Mouse (Mus musculus) c-Kit-positive CD71-negative TER-119-negative erythroid progenitor cells, embryonic 14.5 days (primary cell): Measurements from ENCODE around the gene Rufy2.

ENCODE experiments used
- DNase-seq: peaks from one replicate; pipeline ENCODE4 v3.0.0-alpha.2; 2013; ENCODE audit warnings: low read depth

The Rufy2 gene

GRCm38 (mm10) chr10:62980039-62980954, at the start of gene Rufy2:
Gene Rufy2 (plus strand): TSS chr10:62980223.
- DNase-seq, result peak; percentile 47

DNA sequence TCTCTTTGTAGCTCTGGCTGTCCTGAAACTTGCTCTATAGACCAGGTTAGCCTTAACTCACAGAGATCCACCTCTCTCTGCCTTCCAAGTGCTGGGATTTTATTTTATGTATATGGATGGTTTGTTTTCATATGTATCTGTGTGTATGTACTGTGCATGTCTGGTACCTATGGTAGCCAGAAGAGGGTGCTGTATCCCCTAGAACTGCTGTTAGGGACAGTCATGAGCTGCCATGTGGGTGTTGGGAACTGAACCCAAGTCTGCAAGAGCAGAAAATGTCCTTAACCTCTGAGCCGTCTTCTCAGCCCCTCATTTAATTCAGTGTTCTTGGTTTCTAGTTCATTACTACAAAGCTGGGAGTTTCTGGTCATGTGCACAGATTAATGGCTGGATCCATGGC, 47.6 kb upstream of the Rufy2 start:
- DNase-seq, result no peak

DNA sequence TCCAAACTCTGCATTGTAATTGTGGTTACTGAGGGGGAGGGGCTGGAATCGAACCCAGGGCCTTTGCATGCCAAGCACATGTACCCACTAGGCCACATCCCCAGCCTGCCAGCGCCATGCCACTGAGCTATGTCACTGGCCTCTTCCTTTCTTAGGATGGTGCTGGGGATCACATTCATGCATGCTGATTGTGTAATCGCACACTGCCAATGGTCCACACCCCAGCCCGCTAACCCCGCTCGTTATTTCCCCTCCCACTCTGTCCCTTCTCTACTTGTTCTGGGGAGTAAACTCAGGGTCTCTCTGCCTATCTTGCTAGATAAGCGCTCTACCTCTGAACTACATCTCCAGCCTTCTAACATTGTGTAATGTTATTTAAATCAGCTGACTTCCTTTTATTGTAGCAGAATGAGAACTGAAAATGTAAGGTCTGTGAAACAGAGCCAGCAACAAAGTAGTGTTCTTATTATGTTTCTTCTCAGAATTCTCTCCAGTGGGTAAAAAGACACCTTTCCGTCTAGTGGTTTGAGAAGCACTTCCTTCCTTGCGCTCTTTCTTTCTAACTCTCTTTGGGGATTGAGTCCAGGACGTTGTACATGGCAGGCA, 34.9 kb upstream of the Rufy2 start:
- DNase-seq, result peak; percentile 24

DNA sequence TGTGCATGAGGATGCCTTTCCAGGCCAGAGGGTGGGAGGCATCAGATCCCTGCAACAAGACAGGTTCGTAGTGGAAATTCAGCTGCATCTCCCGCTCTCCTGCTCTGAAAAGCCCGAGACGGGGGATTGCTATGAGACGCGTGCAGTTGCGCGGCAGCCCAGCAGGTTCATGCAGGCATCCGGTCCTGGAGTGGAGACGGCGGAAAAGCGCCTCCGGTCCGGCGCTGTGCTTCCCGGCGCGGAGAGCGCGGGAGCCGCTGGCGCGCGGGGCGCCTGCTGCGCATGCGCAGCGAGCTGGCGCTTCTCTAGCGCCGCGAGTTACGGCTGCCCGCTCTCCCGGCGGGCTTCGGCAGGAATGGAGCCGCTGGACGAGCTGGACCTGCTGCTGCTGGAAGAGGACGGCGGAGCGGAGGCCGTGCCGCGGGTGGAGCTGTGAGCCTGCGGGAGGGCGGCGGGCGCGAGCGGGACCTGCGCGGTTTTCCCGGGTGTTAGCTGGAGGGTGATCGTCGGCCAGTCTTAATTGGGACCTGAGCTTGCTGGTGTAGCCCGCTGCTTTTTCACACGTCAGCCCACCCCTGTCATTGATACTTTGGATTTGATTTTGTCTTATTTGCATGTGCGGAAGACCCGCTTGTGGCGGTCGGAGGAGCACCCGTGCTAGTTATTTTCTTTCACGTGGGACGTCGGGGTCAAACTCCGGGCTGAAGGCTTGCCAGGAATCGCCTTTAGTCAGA, 33.1 kb upstream of the Rufy2 start, which contains the start of gene Dna2:
TSS of gene Dna2 (plus strand) at position 289 of the 734 bp plus-strand sequence.
- peak; percentile 77 for DNase-seq

- DNase-seq, result peak; percentile 34
These were observed 31.5 kb upstream of the Rufy2 start for GRCm38 (mm10) chr10:62948551-62948950.

DNA sequence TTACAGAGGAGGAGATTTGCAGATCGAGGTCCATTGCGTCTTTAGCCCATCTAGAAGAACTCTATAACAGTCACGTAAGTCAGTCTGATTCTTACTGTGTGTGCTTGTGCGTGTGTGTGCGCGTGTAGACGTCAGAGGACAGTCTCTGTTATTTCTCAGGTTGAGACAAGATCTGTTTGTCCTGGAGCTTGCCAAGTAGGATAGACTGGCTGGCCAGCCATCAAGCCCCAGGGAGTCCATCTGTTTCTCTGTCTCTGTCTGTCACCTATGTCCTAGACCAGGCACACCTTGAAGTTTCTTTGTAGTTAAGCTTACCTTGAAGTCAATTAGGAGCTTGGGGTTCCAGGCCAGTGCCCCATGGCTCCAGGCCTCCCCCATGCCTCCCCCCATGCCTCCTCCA, 16.1 kb upstream of the Rufy2 start:
- no peak for DNase-seq

DNA sequence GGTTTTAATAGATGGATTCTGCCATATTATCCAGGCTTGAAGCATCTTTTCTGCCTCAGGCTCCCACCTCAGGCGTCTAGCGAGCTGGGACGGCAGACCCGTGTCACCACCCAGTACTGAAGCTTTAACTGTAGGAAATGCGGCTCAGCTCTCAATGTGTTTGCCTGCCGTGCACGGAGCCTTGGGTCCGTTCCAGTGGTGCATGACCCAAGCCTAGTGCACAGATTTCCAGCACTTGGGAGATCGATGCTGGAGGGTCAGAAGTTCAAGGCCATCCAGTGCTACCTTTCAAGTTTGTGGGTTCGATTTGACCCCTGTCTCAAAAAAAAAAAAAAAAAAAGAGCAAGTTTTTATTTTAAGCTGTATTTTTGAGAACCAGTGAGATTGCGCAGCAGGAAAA, 14.2 kb upstream of the Rufy2 start:
- no peak for DNase-seq

GRCm38 (mm10) chr10:62966291-62966690, 13.7 kb upstream of the Rufy2 start:
- DNase-seq, result no peak

DNA sequence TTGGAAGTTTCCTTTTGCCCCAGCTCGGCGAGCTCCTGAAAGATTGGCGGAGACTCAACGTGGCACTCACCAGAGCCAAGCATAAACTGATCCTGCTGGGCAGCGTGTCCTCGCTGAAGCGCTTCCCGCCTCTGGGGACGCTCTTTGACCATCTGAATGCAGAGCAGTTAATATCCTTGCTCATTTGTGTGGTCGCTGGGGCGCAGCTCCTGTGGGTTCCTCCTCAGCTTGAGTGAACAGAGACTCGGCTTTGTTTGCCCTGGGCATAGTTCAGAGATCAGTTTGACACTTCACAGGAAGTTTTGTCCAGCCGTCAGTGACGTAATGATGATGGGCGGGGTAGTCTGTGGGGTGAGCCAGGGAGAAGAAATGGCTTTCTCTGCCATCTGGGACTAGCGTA, 8.2 kb upstream of the Rufy2 start:
- DNase-seq, result no peak

DNA sequence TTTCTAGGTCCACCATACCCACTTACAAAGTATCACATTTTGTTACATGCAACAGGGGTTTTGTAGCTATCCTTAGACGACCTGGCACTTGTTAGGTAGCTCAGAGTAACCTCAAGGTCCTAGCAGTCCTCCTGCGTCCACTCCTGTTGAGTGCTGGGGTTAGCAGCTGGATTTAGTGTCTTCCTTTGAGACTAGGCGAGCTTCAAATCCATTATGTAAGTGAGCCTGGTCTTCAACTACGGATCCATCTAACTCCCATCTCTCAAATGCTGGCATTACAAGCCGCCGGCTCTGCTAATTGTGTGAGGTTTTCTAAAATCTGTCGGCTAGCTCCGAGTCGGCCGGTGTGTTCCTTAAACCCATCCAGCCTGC, 370 bp upstream of the Rufy2 start:
- no peak for DNase-seq

GRCm38 (mm10) chr10:62984072-62984471, 4.0 kb downstream of the Rufy2 start:
- no peak for DNase-seq

- DNase-seq, result no peak
These were observed 4.5 kb downstream of the Rufy2 start for GRCm38 (mm10) chr10:62984495-62984894.

- DNase-seq, result peak; percentile 46
These were observed 7.3 kb downstream of the Rufy2 start for GRCm38 (mm10) chr10:62987341-62987740.

DNA sequence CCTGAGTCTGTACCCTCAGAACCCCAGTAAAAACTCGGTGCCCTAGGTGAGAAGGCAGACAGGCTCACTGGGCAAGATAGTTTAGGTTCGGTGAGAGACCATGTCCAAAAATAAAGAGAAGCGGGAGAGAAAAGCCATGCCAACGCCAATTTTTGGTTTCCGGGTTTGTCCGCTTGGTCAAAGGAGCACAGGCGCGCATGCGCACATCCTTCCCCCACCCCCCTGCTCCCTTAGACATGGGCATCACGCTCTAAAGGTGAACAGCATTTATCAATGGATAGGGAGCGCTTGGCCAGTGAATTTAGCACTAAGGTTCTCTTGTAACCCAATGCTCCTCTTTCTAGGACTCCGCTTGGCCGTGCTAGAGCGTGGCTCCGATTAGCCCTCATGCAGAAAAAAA, 10.6 kb downstream of the Rufy2 start:
- no peak for DNase-seq

- DNase-seq, result no peak
These were observed 14.0 kb downstream of the Rufy2 start for GRCm38 (mm10) chr10:62993991-62994390.

- DNase-seq, result no peak
These were observed 20.6 kb downstream of the Rufy2 start for GRCm38 (mm10) chr10:63000584-63000983.

- DNase-seq, result no peak
These were observed 23.2 kb downstream of the Rufy2 start for GRCm38 (mm10) chr10:63003252-63003651.

- DNase-seq, result no peak
These were observed 24.5 kb downstream of the Rufy2 start for GRCm38 (mm10) chr10:63004556-63004955.

GRCm38 (mm10) chr10:63008193-63008592, 28.2 kb downstream of the Rufy2 start:
- DNase-seq, result no peak

DNA sequence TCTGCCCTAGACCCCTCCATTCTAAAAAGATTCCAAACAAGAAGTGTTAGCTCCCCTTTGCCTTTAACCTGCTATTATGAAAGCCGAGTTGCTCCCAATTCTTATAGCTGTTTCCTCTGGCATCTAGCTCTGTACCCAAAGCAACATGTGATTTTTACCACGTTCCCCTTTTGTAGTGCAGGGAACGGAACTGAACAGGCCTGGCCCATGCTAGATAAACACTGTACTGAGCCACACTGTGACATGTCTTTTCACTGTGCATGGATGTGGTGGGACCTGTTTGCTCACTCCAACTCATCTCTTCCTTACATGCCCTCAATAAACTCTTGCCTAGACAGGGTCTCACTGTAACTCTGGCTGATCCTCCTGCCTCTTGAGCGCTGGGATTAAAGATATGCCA, 30.2 kb downstream of the Rufy2 start:
- DNase-seq, result no peak

GRCm38 (mm10) chr10:63011556-63011955, 31.5 kb downstream of the Rufy2 start:
- DNase-seq, result no peak

DNA sequence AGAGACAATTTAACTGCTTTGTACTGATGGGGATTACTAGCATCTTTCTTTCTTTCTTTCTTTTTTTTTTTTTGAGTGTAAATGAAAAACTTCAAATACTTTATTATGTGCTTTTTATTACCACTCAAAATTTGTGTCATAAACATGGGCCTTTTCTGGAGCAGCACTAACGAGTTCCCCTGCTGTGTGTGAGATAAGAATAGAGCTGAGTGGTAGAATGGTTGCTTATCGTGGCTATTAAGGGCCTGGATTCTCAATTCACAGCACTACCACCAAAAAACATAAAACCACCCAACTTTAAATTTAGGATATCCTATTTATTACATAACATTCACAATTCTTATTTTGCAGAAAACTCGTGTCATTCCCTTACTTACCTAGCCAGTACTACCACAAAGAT, 33.5 kb downstream of the Rufy2 start:
- DNase-seq, result no peak

DNA sequence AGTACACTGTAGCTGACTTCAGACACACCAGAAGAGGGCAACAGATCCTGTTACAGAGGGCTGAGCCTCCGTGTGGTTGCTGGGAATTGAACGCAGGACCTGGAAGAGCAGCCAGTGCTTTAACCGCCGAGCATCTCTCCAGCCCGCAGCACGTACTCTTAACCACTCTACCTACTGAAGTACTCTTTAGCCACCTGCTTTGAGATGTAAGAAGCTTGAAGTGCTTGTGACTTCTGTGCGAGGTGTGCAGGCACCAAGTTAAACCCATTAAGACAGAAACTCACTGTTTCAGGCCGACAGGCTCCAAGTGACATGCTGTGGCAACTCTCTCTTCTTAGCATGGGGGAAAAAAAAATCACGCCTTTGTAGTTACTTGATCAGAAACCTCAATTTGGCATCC, 34.1 kb downstream of the Rufy2 start:
- no peak for DNase-seq
